Mouse (Mus musculus): ENCODE measurements around the gene Tmem178b. TPM values are rescaled to one million over a fixed set of nuclear protein-coding genes. Genes with fewer than 3 reads are reported as not detected.
A peak's percentile ranks its signal among the peaks of the same experiment; 100 is the strongest.

Tmem178b gene
- total and polyA plus RNA-seq, 2 experiments from 2014 or later, result 31.3 to 159 TPM

DNA sequence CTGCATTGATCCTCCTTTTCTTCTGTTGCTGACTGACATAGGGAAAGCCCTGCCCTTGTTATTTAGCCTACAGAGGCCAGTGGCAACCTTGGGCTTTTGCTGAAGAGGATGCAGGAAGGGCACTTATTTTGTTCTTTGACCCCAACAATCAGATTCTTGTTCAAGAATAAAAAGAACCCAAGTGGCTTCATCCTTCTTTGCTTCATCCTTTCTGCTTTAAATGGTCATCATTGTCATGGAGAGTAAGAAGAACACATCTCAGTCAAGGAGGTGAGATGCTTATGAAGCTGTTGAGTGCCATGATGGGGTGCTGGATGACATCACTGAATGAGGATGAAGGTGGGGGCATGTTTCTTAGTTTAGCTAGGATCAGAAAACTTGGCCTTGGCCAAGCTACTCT is 159.8 kb downstream of the Tmem178b start:
- no peak overlapping the region for H3K4me3 ChIP-seq (ENCODE audit: low read depth, low read length)
- no peak for TF ChIP-seq CTCF (IDR thresholded peaks at IDR 0.05)
- H3K9ac ChIP-seq (replicated peaks; ENCODE audit: low read length, poor library complexity, severe bottlenecking), result no peak overlapping the region
- no peaks in the 10 kb centered on the region; the same call in 1 of the 2 replicates for H3K4me1 ChIP-seq (ENCODE audit: insufficient read depth, low read length)
- H3K9me3 ChIP-seq (ENCODE audit: low read length), result no peaks in the 10 kb centered on the region
- no peak overlapping the region for H3K4me2 ChIP-seq (ENCODE audit: low read depth, low read length, poor library complexity, severe bottlenecking)
- no peak overlapping the region for H3K27ac ChIP-seq (ENCODE audit: low read depth, low read length)
- no peaks in the 10 kb centered on the region for H3K36me3 ChIP-seq (ENCODE audit: insufficient read depth, low read length)
- no peaks in the 10 kb centered on the region for H3K27me3 ChIP-seq (ENCODE audit: insufficient read depth, low read length)
- no peak for ATAC-seq (ENCODE audit: low FRiP score)
- no peak for DNase-seq (ENCODE audit: low spot score)

DNA sequence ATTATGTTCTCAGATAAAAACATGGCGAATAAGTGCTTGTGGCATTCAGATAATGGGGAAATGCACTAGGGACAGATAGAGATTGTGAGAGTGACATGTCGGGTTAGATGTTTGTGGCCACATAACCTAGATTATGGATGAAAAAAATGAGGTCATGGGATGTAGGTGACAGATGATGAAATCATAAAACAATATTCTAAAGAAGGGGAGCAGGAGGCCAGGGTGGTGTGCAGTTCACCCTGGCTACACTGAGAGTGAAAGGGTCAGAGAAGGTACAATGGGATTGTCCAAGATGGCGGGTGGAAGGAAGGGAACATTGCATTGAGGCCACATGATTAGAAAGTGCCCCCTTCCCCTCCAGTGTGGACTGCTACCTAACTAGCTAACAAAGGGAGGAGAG is 160.9 kb downstream of the Tmem178b start:
- H3K27me3 ChIP-seq (ENCODE audit: insufficient read depth, low read length), result no peaks in the 10 kb centered on the region
- 92% methylated on average over 3 of the region's 3 CpGs for WGBS
- no peak for ATAC-seq (ENCODE audit: low FRiP score)

GRCm38 (mm10) chr6:40048969-40049908 is 176.2 kb downstream of the Tmem178b start:
- no peaks in the 10 kb centered on the region for H3K36me3 ChIP-seq (ENCODE audit: insufficient read depth, low read length)
- 20% methylated on average over 11 of the region's 11 CpGs for WGBS
- ATAC-seq (ENCODE audit: low FRiP score) (peak; percentile 80), DNase-seq (ENCODE audit: low spot score) (peak; percentile 87)
- peak overlapping the region; percentile 79 for H3K27ac ChIP-seq (ENCODE audit: low read depth, low read length)
- no peaks in the 10 kb centered on the region for H3K27me3 ChIP-seq (ENCODE audit: insufficient read depth, low read length)
- peaks cover 6% of the 10 kb centered on the region; the same call in 1 of the 2 replicates for H3K4me1 ChIP-seq (ENCODE audit: insufficient read depth, low read length)
- H3K9ac ChIP-seq (replicated peaks; ENCODE audit: low read length, poor library complexity, severe bottlenecking), result peak overlapping the region; percentile 33; the same call in 1 of the 2 replicates
- no peak overlapping the region for H3K4me3 ChIP-seq (ENCODE audit: low read depth, low read length)
- H3K4me2 ChIP-seq (ENCODE audit: low read depth, low read length, poor library complexity, severe bottlenecking), result peak overlapping the region; percentile 28
- TF ChIP-seq CTCF (IDR thresholded peaks at IDR 0.05), result peak; percentile 83
- no peaks in the 10 kb centered on the region for H3K9me3 ChIP-seq (ENCODE audit: low read length)

More for the DNA sequence above, 160.9 kb downstream of the Tmem178b start:
- no peak for DNase-seq (ENCODE audit: low spot score)
- H3K36me3 ChIP-seq (ENCODE audit: insufficient read depth, low read length), result no peaks in the 10 kb centered on the region
- no peak overlapping the region for H3K27ac ChIP-seq (ENCODE audit: low read depth, low read length)
- TF ChIP-seq CTCF (IDR thresholded peaks at IDR 0.05), result no peak
- no peaks in the 10 kb centered on the region for H3K9me3 ChIP-seq (ENCODE audit: low read length)
- no peaks in the 10 kb centered on the region; the same call in 1 of the 2 replicates for H3K4me1 ChIP-seq (ENCODE audit: insufficient read depth, low read length)
- no peak overlapping the region for H3K9ac ChIP-seq (replicated peaks; ENCODE audit: low read length, poor library complexity, severe bottlenecking)
- H3K4me3 ChIP-seq (ENCODE audit: low read depth, low read length), result no peak overlapping the region
- H3K4me2 ChIP-seq (ENCODE audit: low read depth, low read length, poor library complexity, severe bottlenecking), result no peak overlapping the region

GRCm38 (mm10) chr6:40049909-40050484 is 176.9 kb downstream of the Tmem178b start:
- peak; percentile 79 for ATAC-seq (ENCODE audit: low FRiP score)
- no peak overlapping the region; the same call in 1 of the 2 replicates for H3K9ac ChIP-seq (replicated peaks; ENCODE audit: low read length, poor library complexity, severe bottlenecking)
- H3K9me3 ChIP-seq (ENCODE audit: low read length), result no peaks in the 10 kb centered on the region
- DNase-seq (ENCODE audit: low spot score), result peak; percentile 68
- H3K4me2 ChIP-seq (ENCODE audit: low read depth, low read length, poor library complexity, severe bottlenecking), result no peak overlapping the region
- H3K27me3 ChIP-seq (ENCODE audit: insufficient read depth, low read length), result no peaks in the 10 kb centered on the region
- H3K27ac ChIP-seq (ENCODE audit: low read depth, low read length), result peak overlapping the region; percentile 79
- no peaks in the 10 kb centered on the region for H3K36me3 ChIP-seq (ENCODE audit: insufficient read depth, low read length)
- TF ChIP-seq CTCF (IDR thresholded peaks at IDR 0.05), result no peak
- H3K4me3 ChIP-seq (ENCODE audit: low read depth, low read length), result no peak overlapping the region
- peaks cover 6% of the 10 kb centered on the region; the same call in 1 of the 2 replicates for H3K4me1 ChIP-seq (ENCODE audit: insufficient read depth, low read length)
- 19% methylated on average over 4 of the region's 6 CpGs for WGBS

DNA sequence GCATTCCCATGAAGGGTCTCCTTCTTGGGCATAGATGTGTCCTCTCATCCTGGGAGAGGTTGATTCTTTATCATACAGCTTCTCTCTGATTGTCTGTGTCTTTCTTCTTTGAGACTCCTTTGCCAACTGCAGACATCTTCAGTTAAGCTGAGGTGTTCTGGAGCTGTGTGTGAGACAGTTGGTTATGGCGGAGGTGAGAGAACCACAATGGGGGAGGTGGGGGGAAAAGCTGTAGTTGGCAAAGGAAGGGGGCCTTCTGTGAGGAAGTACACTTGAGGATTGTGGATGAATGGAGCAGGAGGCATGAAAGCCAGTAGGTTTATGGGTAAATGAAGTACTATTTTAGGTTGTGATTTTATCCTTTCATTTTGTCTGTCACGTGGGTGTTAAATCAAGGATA is 178.6 kb downstream of the Tmem178b start:
- Histone ChIP-seq H3K36me3 (ENCODE audit: insufficient read depth, low read length) (no peaks in the 10 kb centered on the region), H3K4me3 (ENCODE audit: low read depth, low read length) (no peak overlapping the region), H3K4me2 (ENCODE audit: low read depth, low read length, poor library complexity, severe bottlenecking) (no peak overlapping the region), H3K4me1 (ENCODE audit: insufficient read depth, low read length) (peaks cover 6% of the 10 kb centered on the region; the same call in 1 of the 2 replicates), H3K27ac (ENCODE audit: low read depth, low read length) (no peak overlapping the region), H3K9ac (replicated peaks; ENCODE audit: low read length, poor library complexity, severe bottlenecking) (no peak overlapping the region), H3K9me3 (ENCODE audit: low read length) (no peaks in the 10 kb centered on the region), H3K27me3 (ENCODE audit: insufficient read depth, low read length) (no peaks in the 10 kb centered on the region)
- WGBS, result 80% methylated on average over 2 of the region's 2 CpGs
- ATAC-seq (ENCODE audit: low FRiP score) (no peak), DNase-seq (ENCODE audit: low spot score) (no peak)
- no peak for TF ChIP-seq CTCF (IDR thresholded peaks at IDR 0.05)

GRCm38 (mm10) chr6:40052593-40052992 is 179.5 kb downstream of the Tmem178b start:
- H3K27ac ChIP-seq (ENCODE audit: low read depth, low read length), result no peak overlapping the region
- 90% methylated on average over 1 of the region's 1 CpGs for WGBS

More at GRCm38 (mm10) chr6:40052593-40052992, 179.5 kb downstream of the Tmem178b start:
- no peak for ATAC-seq (ENCODE audit: low FRiP score)
- no peaks in the 10 kb centered on the region for H3K9me3 ChIP-seq (ENCODE audit: low read length)
- no peak overlapping the region for H3K4me2 ChIP-seq (ENCODE audit: low read depth, low read length, poor library complexity, severe bottlenecking)
- no peak for TF ChIP-seq CTCF (IDR thresholded peaks at IDR 0.05)
- H3K36me3 ChIP-seq (ENCODE audit: insufficient read depth, low read length), result no peaks in the 10 kb centered on the region
- no peak overlapping the region for H3K4me3 ChIP-seq (ENCODE audit: low read depth, low read length)
- no peak overlapping the region for H3K9ac ChIP-seq (replicated peaks; ENCODE audit: low read length, poor library complexity, severe bottlenecking)
- DNase-seq (ENCODE audit: low spot score), result no peak
- peaks cover 6% of the 10 kb centered on the region; the same call in 1 of the 2 replicates for H3K4me1 ChIP-seq (ENCODE audit: insufficient read depth, low read length)
- H3K27me3 ChIP-seq (ENCODE audit: insufficient read depth, low read length), result no peaks in the 10 kb centered on the region
